Mouse (Mus musculus) MEL-GATA-1-ER (cell line): ENCODE data around the gene Kti12.

Experiments
- DNase-seq: peaks from one replicate; pipeline ENCODE4 v3.0.0-alpha.2; 2012; ENCODE audit warnings: low read depth; ENCODE audit errors: extremely low read depth

Kti12 gene

GRCm38 (mm10) chr4:108869730-108870374 is 22.3 kb downstream of the Kti12 start:
- DNase-seq = peak; percentile 63

GRCm38 (mm10) chr4:108873746-108874145 is 26.2 kb downstream of the Kti12 start:
- no peak for DNase-seq

DNA sequence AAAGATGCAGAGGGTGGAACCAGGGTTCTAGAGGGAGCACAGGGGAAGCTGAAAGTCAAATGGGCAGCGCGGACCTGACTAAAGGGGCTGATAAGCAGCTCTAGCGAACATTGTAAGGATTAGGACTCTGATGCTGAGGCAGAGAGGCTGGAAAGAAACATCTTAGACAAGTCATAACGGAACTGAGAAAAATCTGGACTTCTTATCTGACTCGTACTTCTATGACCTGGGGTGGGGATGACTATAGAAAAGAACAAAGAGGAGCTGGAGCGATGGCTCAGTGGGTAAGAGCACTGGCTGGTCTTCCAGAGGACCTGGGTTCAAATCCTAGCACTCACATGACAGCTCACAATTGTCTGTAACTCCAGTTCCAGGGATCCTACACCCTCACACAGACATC is 30.3 kb downstream of the Kti12 start:
- no peak for DNase-seq

- DNase-seq = no peak
Observed at GRCm38 (mm10) chr4:108878963-108879822, 31.6 kb downstream of the Kti12 start, which contains the start of gene Rab3b. Rab3b (plus strand) TSS chr4:108879063.

DNA sequence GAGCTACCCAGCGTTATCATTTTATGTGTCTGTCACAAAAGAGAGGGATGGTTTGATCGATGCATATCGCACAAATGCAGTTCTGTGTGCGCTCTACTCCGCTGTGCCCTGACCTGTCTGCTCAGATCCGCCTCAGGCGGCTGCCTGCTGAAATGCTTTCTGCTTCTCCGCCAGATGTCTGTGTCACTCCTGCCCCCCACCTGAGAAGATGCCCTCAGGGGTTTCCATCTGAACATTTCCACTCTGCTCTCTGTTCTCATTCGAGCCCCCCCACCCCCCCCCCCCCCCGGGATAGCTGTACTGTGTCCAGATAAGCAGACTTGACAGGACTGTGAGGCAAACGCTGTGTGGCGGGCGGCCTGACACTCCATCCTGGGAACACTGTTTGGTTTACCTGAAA is 36.2 kb downstream of the Kti12 start:
- DNase-seq = no peak

DNA sequence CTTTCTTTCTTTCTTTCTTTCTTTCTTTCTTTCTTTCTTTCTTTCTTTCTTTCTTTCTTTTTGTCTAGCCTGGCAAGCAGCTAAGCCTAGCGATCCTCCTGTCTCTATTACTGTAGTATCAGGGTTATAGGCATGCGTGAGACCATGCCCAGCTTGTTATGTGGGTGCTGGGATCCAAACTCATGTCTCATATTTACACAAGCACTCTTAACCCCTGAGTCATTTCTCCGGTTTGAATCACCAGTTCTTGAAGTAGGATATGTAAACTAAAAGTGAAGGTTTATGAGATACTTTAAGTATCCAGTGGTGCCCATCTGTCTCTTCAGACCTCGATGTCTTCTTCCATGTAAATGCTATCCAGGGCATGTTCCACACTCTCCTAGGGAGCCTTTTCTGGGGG is 39.9 kb downstream of the Kti12 start:
- DNase-seq = no peak

DNA sequence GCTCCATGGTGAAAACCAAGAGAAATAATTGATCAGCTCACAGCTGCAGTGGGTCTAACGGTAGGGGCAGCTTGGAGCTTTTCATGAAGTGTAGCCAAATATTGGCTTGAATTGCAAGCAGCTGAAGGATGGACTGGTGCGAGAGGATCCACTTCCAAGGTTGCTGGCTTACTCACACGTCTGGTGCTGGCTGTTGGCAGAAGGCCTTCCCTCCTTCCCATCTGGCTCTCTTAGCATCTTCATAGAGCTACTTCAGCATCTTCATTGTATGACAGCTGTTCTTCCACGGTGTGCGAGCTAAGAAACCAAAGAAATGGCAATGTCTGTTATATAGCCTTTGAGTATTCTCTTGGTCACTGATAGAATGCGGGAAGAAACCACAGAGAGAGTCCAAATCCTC is 43.3 kb downstream of the Kti12 start:
- no peak for DNase-seq
